Mouse (Mus musculus) forebrain, embryonic 13.5 days (tissue): ENCODE data around the gene Irs1. TPM values are rescaled to one million over a fixed set of nuclear protein-coding genes. Genes with fewer than 3 reads are reported as not detected.

ENCODE experiments used
- ATAC-seq: fragments of 200-750 bp; cut with Nextera tagmentation; 2 replicates; pipeline ENCODE4 v1.8.0; 2017
- H3K27ac ChIP-seq: fragments of 300-500 bp; sonication (generic); 2 replicates; pipeline ENCODE4 v1.5.1; 2015; ENCODE audit warnings: inconsistent platforms, mild to moderate bottlenecking, moderate library complexity
- H3K27me3 ChIP-seq: fragments of 300-500 bp; sonication (generic); 2 replicates; pipeline ENCODE4 v1.6.1; 2015; ENCODE audit warnings: mild to moderate bottlenecking, inconsistent platforms
- H3K36me3 ChIP-seq: fragments of 300-500 bp; sonication (generic); 2 replicates; pipeline ENCODE4 v1.6.1; 2015; ENCODE audit warnings: mild to moderate bottlenecking, inconsistent platforms; ENCODE audit not compliant: poor library complexity, severe bottlenecking
- H3K4me1 ChIP-seq: fragments of 300-500 bp; sonication (generic); 2 replicates; pipeline ENCODE4 v1.6.1; 2015; ENCODE audit warnings: inconsistent platforms
- H3K4me2 ChIP-seq: fragments of 300-500 bp; sonication (generic); 2 replicates; pipeline ENCODE4 v1.6.1; 2015; ENCODE audit warnings: inconsistent platforms, mild to moderate bottlenecking, moderate library complexity
- H3K4me3 ChIP-seq: fragments of 300-500 bp; sonication (generic); 2 replicates; pipeline ENCODE4 v1.5.1; 2015; ENCODE audit warnings: mild to moderate bottlenecking, inconsistent platforms
- H3K9ac ChIP-seq: fragments of 300-500 bp; sonication (generic); 2 replicates; pipeline ENCODE4 v1.6.1; 2015; ENCODE audit warnings: mild to moderate bottlenecking, inconsistent platforms
- H3K9me3 ChIP-seq: fragments of 300-500 bp; sonication (generic); replicated peaks from 2 replicates; pipeline ENCODE4 v1.6.1; 2016; ENCODE audit warnings: inconsistent platforms
- WGBS: fragments of 180-500 bp; shearing (Covaris S2); methylation state at CpG from one replicate; pipeline ENCODE4 v1.1.7; 2015; 5-methylcytosine and 5-hydroxymethylcytosine counted together
- polyA plus RNA-seq: library from polyadenylated mRNA; unstranded; fragments of >200 nt; fragmentation: Nextera tagmentation; extraction: Ambion mirVana; gene quantifications from 2 replicates; pipeline ENCODE4 v1.2.1, GENCODE M21; 2015

Gene Irs1
- polyA plus RNA-seq, 1 experiment from 2014 or later, result 9.0 TPM

DNA sequence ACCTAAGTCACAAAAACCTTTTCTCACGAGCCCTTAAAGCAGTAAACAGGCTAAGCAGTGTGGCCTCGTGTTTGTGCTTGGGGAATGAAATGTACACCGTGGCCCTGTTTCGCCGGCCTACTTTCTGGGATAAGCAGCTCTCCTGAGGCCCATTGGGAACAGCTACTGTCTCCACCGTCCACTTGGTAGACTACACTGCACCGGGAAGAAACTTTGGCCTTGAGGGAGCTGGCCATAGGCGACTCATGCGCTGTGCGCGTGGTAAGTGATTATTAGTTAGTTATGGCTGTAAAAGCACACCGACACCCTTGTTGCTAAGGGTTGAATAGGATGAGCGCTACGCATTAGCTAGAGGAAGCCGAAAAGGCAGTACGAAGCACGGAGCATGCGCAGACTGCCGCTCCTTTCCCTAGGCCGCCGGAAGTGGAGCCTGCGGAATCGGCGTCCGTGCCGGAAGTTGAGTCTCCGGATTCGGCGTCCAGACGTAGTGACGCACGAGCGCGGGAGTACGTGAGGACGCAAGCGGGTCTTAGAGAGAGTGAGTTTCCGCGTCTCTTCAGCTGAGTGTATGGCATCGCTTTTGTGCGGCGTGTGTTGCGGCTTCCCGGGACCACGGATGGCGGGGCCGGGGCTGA lies 25.0 kb upstream of the Irs1 start, which contains the start of gene Rhbdd1:
Rhbdd1 (plus strand) TSS at position 342 of the 635 bp plus-strand sequence.
- Histone ChIP-seq H3K9ac (peak within 1 kb of the TSS; percentile 94), H3K36me3 (no peaks in the 10 kb centered on the region), H3K27ac (peak within 1 kb of the TSS; percentile 98), H3K4me1 (peaks cover 31% of the 10 kb centered on the region), H3K27me3 (0 out of 2 replicates have a peak, but pooled peaks cover 6% of the 10 kb centered on the region), H3K4me2 (peak within 1 kb of the TSS; percentile 68), H3K9me3 (no peaks in the 10 kb centered on the region), H3K4me3 (peak within 1 kb of the TSS; percentile 90)
- ATAC-seq, result peak; percentile 98
- 4% methylated on average over 47 of the region's 47 CpGs for WGBS

DNA sequence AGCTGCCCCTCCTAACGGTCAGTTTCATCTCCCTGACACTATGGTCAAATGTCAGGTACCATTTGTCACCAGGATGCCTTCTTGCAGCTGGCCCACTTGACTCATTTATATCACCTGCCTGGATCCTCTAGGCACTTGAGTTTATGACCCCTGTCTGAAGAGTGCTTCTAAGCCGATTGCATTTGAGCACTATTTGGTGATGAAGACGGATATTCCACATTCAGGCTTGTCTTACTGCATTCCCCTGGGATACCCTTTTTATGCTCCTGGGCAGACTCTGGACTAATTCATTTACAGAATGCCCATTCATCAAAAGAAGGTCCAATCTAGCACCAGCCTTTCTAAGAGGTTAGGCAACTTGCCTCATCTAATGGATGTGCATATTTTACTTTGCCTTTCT lies 13.3 kb upstream of the Irs1 start:
- Histone ChIP-seq H3K27me3 (no peaks in the 10 kb centered on the region; the same call in 1 of the 2 replicates), H3K4me2 (no peak overlapping the region), H3K9ac (no peak overlapping the region), H3K9me3 (no peaks in the 10 kb centered on the region), H3K36me3 (no peaks in the 10 kb centered on the region), H3K4me1 (no peaks in the 10 kb centered on the region), H3K27ac (no peak overlapping the region), H3K4me3 (no peak overlapping the region)
- WGBS, result 80% methylated on average over 3 of the region's 3 CpGs
- no peak for ATAC-seq

DNA sequence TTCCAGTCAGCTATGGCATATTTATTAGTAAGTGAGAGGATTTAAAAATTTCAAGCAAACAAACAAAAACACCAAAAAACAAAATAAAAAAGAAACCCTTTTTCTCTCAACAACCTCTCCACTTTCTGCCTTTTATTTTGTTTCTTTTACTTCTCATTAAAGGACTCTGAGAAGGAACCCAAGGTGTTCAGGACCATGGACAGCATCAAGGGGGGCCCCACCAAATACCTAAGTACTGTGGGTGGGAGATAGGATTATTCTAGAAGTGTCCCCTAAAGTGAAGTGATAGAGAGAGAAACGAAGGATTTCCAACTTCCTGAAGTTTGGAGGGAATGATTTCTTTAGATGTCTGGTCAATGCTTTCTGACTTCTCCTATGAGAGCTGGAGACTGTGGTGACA lies 7.4 kb upstream of the Irs1 start:
- Histone ChIP-seq H3K4me3 (no peak overlapping the region), H3K4me1 (peaks cover 5% of the 10 kb centered on the region; the same call in 1 of the 2 replicates), H3K9me3 (no peaks in the 10 kb centered on the region), H3K36me3 (no peaks in the 10 kb centered on the region), H3K27me3 (no peaks in the 10 kb centered on the region), H3K27ac (no peak overlapping the region), H3K9ac (no peak overlapping the region), H3K4me2 (no peak overlapping the region)
- no peak for ATAC-seq
- WGBS, result 37% methylated on average over 1 of the region's 1 CpGs

DNA sequence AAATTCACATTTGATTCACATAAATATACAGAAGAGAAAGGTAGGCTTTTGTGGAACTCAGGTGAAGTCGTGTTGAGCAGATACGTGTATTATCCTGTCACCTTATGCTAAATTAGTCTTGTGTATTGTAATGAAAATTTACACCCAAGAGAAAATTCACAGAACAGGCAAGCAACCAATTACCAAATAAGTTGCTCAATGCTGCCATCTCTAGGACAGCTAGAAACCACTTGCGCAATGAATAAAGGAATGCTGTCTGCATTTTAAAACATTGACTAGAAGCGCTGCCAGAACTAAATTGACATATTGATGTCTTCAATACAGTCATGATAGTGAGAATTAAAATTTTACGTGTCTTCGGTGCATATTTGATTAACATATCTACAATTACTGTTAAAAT lies 2.9 kb upstream of the Irs1 start:
- Histone ChIP-seq H3K9ac (no peak overlapping the region), H3K27ac (no peak overlapping the region), H3K9me3 (no peaks in the 10 kb centered on the region), H3K36me3 (0 out of 2 replicates have a peak, but pooled peaks cover under 1% of the 10 kb centered on the region), H3K4me2 (no peak overlapping the region), H3K4me1 (peaks cover 30% of the 10 kb centered on the region), H3K4me3 (no peak overlapping the region), H3K27me3 (no peaks in the 10 kb centered on the region)
- ATAC-seq, result no peak
- 7% methylated on average over 6 of the region's 6 CpGs for WGBS

DNA sequence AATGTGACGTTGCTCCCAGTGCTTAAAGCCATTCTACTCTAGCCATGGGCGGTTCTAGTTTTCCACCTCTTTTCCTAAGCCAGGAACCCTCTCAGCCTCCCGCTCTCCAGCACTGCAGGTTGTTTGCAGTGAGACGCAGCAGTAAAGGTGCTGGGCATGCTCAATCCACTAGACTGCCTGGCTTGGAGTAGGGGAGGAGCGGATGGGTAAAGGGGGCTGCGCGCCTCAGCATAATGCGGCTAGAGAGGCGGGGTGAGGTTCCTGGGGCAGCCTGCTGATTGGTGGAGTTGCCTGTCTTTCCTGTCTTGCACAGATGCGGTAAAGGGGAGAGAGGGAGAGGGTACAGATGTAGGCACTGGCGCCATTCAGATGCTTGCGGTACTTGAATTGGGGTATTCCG lies 1.6 kb upstream of the Irs1 start:
- peak overlapping the region; percentile 90 for H3K9ac ChIP-seq
- H3K27ac ChIP-seq, result peak overlapping the region; percentile 67
- peak; percentile 73 for ATAC-seq
- H3K4me2 ChIP-seq, result peak overlapping the region; percentile 87
- H3K9me3 ChIP-seq, result no peaks in the 10 kb centered on the region
- H3K27me3 ChIP-seq, result no peaks in the 10 kb centered on the region
- H3K4me1 ChIP-seq, result peaks cover 43% of the 10 kb centered on the region
- 0% methylated on average over 13 of the region's 13 CpGs for WGBS
- H3K36me3 ChIP-seq, result peaks cover 13% of the 10 kb centered on the region
- peak overlapping the region; percentile 78 for H3K4me3 ChIP-seq

DNA sequence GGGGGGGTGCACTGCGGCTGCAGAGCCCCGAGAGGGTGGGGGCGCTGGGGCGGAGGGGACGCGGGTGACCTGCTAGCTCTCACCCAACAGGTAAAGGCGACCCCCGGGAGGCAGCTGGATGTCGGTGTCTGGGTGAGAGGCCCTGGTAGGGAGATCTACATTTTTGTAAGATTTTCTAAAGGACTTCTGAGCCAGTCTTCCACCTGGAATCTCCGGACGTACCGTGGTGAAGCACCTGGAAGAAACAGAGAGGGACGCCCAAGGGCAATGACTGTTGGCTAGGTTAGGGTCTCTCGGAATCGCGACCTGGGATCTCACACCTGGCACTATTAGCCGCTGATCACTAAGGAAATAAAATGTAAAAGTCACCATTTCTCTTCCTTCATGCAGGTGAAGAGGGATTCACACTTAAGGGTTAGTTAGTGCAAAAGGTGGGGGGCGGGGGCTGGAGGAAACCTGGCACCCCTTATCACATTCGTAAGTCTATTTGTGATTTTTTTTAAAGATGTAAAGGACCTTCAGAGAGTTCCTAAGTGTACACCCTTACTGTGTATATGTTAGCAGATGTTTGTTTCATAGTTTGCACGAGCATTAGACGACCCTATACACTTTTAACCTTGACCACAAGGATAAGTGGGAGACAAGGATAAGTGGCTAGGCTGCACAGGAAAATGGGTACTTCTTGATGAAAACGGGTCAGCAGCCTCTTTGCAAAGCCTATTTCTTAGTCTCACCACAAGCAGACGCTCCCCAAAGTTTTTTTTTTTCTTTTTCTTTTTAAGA lies 905 bp upstream of the Irs1 start:
- ATAC-seq, result peak; percentile 1; the same call in 1 of the 2 replicates
- Histone ChIP-seq H3K4me2 (peak overlapping the region; percentile 87), H3K4me3 (peak overlapping the region; percentile 78), H3K9me3 (no peaks in the 10 kb centered on the region), H3K36me3 (peaks cover 20% of the 10 kb centered on the region), H3K4me1 (peaks cover 49% of the 10 kb centered on the region), H3K27me3 (no peaks in the 10 kb centered on the region), H3K27ac (peak overlapping the region; percentile 98), H3K9ac (peak overlapping the region; percentile 90)
- 3% methylated on average over 23 of the region's 23 CpGs for WGBS

DNA sequence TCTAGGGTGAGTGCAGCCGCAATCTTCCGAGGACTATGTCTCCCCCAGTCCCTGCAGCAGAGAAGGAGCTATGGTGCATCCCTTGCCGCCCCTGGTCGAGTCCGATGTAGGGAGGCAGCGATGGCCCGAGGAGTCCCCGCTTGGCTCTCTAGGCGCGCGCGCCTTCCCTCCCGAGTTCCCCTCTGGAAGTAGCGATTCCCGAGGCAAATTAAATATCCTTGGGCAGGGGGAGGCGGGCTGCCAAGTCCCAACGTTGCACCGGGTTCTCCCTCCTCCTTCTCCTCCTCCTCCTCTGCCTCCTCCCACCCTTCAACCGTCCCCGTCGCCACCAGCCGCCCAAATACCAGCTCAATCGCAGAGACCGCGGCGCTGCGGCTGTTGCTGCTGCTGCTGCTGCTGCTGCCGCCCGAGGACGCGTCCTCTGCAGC lies 479 bp downstream of the Irs1 start:
- peaks cover 63% of the 10 kb centered on the region for H3K4me1 ChIP-seq
- no peaks in the 10 kb centered on the region for H3K9me3 ChIP-seq
- H3K27ac ChIP-seq, result peak overlapping the region; percentile 98
- no peaks in the 10 kb centered on the region for H3K27me3 ChIP-seq
- peaks cover 22% of the 10 kb centered on the region for H3K36me3 ChIP-seq
- peak; percentile 65 for ATAC-seq
- peak overlapping the region; percentile 87 for H3K4me2 ChIP-seq
- H3K9ac ChIP-seq, result peak overlapping the region; percentile 90
- 1% methylated on average over 24 of the region's 31 CpGs for WGBS
- peak overlapping the region; percentile 78 for H3K4me3 ChIP-seq

DNA sequence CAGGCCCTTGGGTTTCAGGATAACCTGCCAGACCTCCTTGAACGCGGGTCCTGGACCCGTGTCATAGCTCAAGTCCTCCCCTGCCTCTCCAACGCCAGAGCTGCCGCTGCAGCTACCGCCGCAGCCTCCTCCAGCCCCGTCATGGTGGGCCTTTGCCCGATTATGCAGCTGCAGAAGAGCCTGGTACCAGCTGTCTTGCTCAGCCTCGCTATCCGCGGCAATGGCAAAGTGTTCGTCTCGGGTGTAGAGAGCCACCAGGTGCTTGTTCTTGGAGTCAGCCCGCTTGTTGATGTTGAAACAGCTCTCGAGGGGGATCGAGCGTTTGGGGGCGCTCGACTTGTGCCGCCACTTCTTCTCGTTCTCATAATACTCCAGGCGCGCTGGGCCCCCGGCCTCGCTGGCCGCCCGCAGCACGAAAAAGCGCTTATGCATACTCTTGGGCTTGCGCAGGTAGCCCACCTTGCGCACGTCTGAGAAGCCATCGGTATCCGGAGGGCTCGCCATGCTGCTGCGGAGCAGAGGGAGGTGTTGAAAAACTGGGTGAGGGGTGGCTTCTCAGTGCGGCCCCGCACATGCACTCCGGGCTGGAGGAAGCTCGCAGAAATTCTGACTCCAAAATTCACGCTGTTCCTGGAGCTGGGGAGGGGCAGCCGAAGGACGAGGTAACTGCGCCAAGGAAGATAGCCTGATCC lies 1.1 kb downstream of the Irs1 start:
- H3K27me3 ChIP-seq, result no peaks in the 10 kb centered on the region

DNA sequence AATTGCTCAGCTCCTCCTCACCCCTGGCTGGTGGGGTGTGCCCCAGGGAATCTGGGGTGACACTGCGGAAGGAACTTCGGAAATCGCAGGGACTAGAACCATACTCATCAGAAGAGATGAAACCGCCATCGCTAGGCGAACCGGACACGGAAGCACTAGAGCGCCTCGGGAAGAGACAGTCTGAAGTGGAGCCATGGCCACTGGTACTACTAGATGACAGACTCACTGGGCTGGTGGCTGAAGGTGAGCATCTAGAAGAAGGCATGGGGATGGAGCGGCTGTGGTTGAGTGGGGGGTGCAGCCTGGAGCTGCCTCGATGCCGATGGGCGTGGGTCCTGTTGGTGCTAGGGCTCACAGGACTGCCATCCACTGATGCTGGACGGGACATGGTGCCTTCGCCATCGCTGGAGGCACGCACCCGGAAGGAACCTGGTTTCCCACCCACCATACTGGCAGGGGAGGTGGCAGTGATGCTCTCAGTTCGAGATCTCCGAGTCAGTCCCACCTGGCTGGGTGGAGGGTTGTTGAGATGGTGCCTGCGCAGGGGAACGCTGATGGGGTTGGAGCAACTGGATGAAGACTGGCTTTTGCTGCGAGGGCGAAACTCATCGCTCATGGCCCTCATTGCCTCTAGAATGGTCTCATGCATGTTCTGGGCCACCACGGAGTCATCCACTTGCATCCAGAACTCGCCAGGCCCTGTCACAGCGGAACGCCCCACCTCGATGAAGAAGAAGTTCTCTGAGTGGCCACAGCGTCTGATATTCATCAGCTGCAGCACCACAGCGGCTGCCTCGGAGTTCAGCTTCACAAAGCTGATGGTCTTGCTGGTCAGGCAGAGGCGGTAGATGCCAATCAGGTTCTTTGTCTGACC lies 1.9 kb downstream of the Irs1 start:
- H3K4me1 ChIP-seq, result peaks cover 74% of the 10 kb centered on the region
- peak overlapping the region; percentile 90 for H3K9ac ChIP-seq
- peak overlapping the region; percentile 98 for H3K27ac ChIP-seq
- 69% methylated on average over 35 of the region's 35 CpGs for WGBS
- H3K4me3 ChIP-seq, result peak overlapping the region; percentile 78
- no peak for ATAC-seq
- H3K4me2 ChIP-seq, result peak overlapping the region; percentile 87
- no peaks in the 10 kb centered on the region for H3K27me3 ChIP-seq
- H3K9me3 ChIP-seq, result no peaks in the 10 kb centered on the region
- peaks cover 22% of the 10 kb centered on the region for H3K36me3 ChIP-seq

More for the DNA sequence above, 1.1 kb downstream of the Irs1 start:
- WGBS, result 0% methylated on average over 45 of the region's 45 CpGs
- H3K4me3 ChIP-seq, result peak overlapping the region; percentile 78
- peak; percentile 14 for ATAC-seq
- peaks cover 67% of the 10 kb centered on the region for H3K4me1 ChIP-seq
- H3K9ac ChIP-seq, result peak overlapping the region; percentile 90
- H3K4me2 ChIP-seq, result peak overlapping the region; percentile 87
- peaks cover 22% of the 10 kb centered on the region for H3K36me3 ChIP-seq
- H3K27ac ChIP-seq, result peak overlapping the region; percentile 98
- no peaks in the 10 kb centered on the region for H3K9me3 ChIP-seq

DNA sequence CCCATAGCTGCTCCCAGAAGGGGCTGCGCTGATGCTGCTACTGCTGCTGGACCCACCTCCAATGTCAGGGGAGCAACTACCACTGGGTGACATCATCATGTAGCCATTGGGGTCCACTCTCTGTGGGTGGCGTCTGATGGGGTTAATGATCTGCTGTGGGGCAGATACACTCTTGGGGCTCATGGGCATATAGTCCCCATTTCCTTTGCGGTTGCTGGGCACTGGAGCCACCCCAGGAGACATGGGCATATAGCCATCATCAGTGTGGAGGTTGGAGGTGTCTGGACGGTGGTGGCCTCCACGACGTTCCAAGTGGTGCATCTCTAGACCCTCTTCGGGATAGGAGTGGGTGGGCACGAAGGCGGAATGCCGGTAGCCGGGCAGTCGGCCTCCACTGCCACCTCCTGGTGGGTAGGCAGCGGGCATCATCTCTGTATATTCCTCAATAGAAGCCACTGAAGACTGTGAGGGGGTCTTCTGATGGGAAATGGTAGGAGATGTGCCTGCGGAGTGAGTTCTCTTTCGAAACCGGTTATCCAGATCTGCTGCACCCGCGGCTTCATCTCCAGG lies 2.7 kb downstream of the Irs1 start:
- WGBS, result 95% methylated on average over 18 of the region's 18 CpGs
- peaks cover 75% of the 10 kb centered on the region for H3K4me1 ChIP-seq
- ATAC-seq, result no peak
- H3K4me2 ChIP-seq, result peak overlapping the region; percentile 87
- no peaks in the 10 kb centered on the region for H3K9me3 ChIP-seq
- no peak overlapping the region for H3K27ac ChIP-seq
- peak overlapping the region; percentile 78 for H3K4me3 ChIP-seq
- H3K9ac ChIP-seq, result peak overlapping the region; percentile 90; the same call in 1 of the 2 replicates
- H3K36me3 ChIP-seq, result peaks cover 22% of the 10 kb centered on the region
- no peaks in the 10 kb centered on the region for H3K27me3 ChIP-seq

DNA sequence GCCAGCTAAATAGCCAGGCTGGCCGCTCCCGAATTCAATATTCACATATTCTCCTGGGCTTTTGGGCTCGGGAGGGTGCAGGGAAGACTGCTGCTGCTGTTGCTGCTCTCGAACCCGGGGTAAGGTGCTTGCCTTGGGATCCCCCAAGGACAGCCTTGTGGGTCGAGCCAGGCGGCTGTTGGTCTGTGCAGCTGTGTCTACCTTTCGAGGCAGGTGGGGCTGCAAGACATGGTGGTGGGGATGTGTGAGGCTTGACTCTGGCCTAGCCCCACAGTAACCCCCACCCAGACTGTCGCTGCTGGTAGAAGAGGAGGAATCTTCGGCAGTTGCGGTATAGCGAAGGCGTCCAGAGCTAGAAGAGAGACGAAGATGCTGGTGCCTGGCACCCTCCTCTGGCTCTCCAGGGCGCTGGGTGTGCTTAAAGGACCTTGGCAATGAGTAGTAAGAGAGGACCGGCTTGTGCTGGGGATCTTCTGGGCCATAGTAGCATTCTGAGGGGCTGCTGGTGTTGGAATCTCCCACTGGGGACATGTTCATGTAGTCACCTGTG lies 3.4 kb downstream of the Irs1 start:
- H3K9me3 ChIP-seq, result no peaks in the 10 kb centered on the region
- H3K4me1 ChIP-seq, result peaks cover 70% of the 10 kb centered on the region
- WGBS, result 91% methylated on average over 16 of the region's 16 CpGs
- 0 out of 2 replicates have a peak overlapping the region, but pooled peaks have one; percentile 17 for H3K27ac ChIP-seq
- peak overlapping the region; percentile 87 for H3K4me2 ChIP-seq
- peaks cover 22% of the 10 kb centered on the region for H3K36me3 ChIP-seq
- peak overlapping the region; percentile 74 for H3K9ac ChIP-seq
- no peaks in the 10 kb centered on the region for H3K27me3 ChIP-seq
- no peak for ATAC-seq
- H3K4me3 ChIP-seq, result peak overlapping the region; percentile 78
